Mouse (Mus musculus) embryonic facial prominence, embryonic 15.5 days (tissue): ENCODE measurements around the gene Nr1d1. TPM values are rescaled to one million over a fixed set of nuclear protein-coding genes. Genes with fewer than 3 reads are reported as not detected.
A peak's percentile ranks its signal among the peaks of the same experiment; 100 is the strongest.

Experiments
- ATAC-seq: fragments of 200-750 bp; cut with Nextera tagmentation; 2 replicates; pipeline ENCODE4 v1.8.0; 2017; ENCODE audit warnings: low read depth, moderate TSS enrichment; ENCODE audit not compliant: insufficient number of reproducible peaks, low FRiP score, low TSS enrichment
- H3K27ac ChIP-seq: fragments of 300-500 bp; sonication (generic); replicated peaks from 2 replicates; pipeline ENCODE4 v1.5.1; 2015; ENCODE audit warnings: mild to moderate bottlenecking, inconsistent platforms
- H3K27me3 ChIP-seq: fragments of 300-500 bp; sonication (generic); 2 replicates; pipeline ENCODE4 v1.6.1; 2015; ENCODE audit warnings: inconsistent platforms
- H3K36me3 ChIP-seq: fragments of 300-500 bp; sonication (generic); 2 replicates; pipeline ENCODE4 v1.6.1; 2015; ENCODE audit warnings: mild to moderate bottlenecking, inconsistent platforms
- H3K4me1 ChIP-seq: fragments of 300-500 bp; sonication (generic); 2 replicates; pipeline ENCODE4 v1.6.1; 2015; ENCODE audit warnings: inconsistent platforms
- H3K4me2 ChIP-seq: fragments of 300-500 bp; sonication (generic); replicated peaks from 2 replicates; pipeline ENCODE4 v1.6.1; 2015; ENCODE audit warnings: mild to moderate bottlenecking, inconsistent platforms
- H3K4me3 ChIP-seq: fragments of 300-500 bp; sonication (generic); replicated peaks from 2 replicates; pipeline ENCODE4 v1.5.1; 2015; ENCODE audit warnings: mild to moderate bottlenecking, inconsistent platforms
- H3K9ac ChIP-seq: fragments of 300-500 bp; sonication (generic); 2 replicates; pipeline ENCODE4 v1.6.1; 2015; ENCODE audit warnings: inconsistent platforms
- H3K9me3 ChIP-seq: fragments of 300-500 bp; sonication (generic); replicated peaks from 2 replicates; pipeline ENCODE4 v1.6.1; 2016; ENCODE audit warnings: inconsistent platforms
- WGBS: fragments of 180-500 bp; shearing (Covaris S2); methylation state at CpG from one replicate; pipeline ENCODE4 v1.1.7; 2015; 5-methylcytosine and 5-hydroxymethylcytosine counted together
- polyA plus RNA-seq: library from polyadenylated mRNA; unstranded; fragments of >200 nt; fragmentation: Nextera tagmentation; extraction: Ambion mirVana; gene quantifications from 2 replicates; pipeline ENCODE4 v1.2.1, GENCODE M21; 2015

The Nr1d1 gene
- polyA plus RNA-seq, 1 experiment from 2014 or later: 1.7 TPM

- WGBS: 24% methylated on average over 15 of the region's 15 CpGs
- ATAC-seq: no peak
- no peaks in the 10 kb centered on the region for H3K27me3 ChIP-seq
- H3K4me3 ChIP-seq: peak overlapping the region; percentile 21; the same call in 1 of the 2 replicates
- no peaks in the 10 kb centered on the region for H3K9me3 ChIP-seq
- H3K4me2 ChIP-seq: peak overlapping the region; percentile 51
- peaks cover 97% of the 10 kb centered on the region for H3K4me1 ChIP-seq
- H3K9ac ChIP-seq: no peak overlapping the region
- H3K36me3 ChIP-seq: peaks cover 7% of the 10 kb centered on the region; the same call in 1 of the 2 replicates
- H3K27ac ChIP-seq: peak overlapping the region; percentile 94
These were observed 26.4 kb downstream of the Nr1d1 start for GRCm38 (mm10) chr11:98748506-98749416.

- Histone ChIP-seq H3K9ac (no peak overlapping the region), H3K27me3 (no peaks in the 10 kb centered on the region), H3K4me1 (peaks cover 98% of the 10 kb centered on the region), H3K36me3 (no peaks in the 10 kb centered on the region), H3K4me3 (peak overlapping the region; percentile 21), H3K9me3 (no peaks in the 10 kb centered on the region), H3K4me2 (peak overlapping the region; percentile 51), H3K27ac (peak overlapping the region; percentile 94)
- WGBS: 9% methylated on average over 6 of the region's 6 CpGs
- no peak for ATAC-seq
These were observed 27.2 kb downstream of the Nr1d1 start for GRCm38 (mm10) chr11:98747804-98748505.

- H3K4me1 ChIP-seq: peaks cover 93% of the 10 kb centered on the region
- peak overlapping the region; percentile 94 for H3K27ac ChIP-seq
- no peaks in the 10 kb centered on the region for H3K36me3 ChIP-seq
- no peak overlapping the region for H3K9ac ChIP-seq
- 4% methylated on average over 18 of the region's 19 CpGs for WGBS
- H3K9me3 ChIP-seq: no peaks in the 10 kb centered on the region
- no peaks in the 10 kb centered on the region for H3K27me3 ChIP-seq
- H3K4me3 ChIP-seq: peak overlapping the region; percentile 28
- H3K4me2 ChIP-seq: peak overlapping the region; percentile 51
- ATAC-seq: peak; percentile 78
These were observed 28.1 kb downstream of the Nr1d1 start for GRCm38 (mm10) chr11:98746855-98747693.

GRCm38 (mm10) chr11:98745932-98746853 lies 28.9 kb downstream of the Nr1d1 start:
- no peaks in the 10 kb centered on the region for H3K9me3 ChIP-seq
- H3K27me3 ChIP-seq: no peaks in the 10 kb centered on the region
- H3K4me3 ChIP-seq: no peak overlapping the region; the same call in 1 of the 2 replicates
- peak overlapping the region; percentile 94 for H3K27ac ChIP-seq
- peaks cover 87% of the 10 kb centered on the region for H3K4me1 ChIP-seq
- ATAC-seq: no peak
- H3K36me3 ChIP-seq: no peaks in the 10 kb centered on the region
- no peak overlapping the region for H3K9ac ChIP-seq
- 54% methylated on average over 12 of the region's 12 CpGs for WGBS
- H3K4me2 ChIP-seq: peak overlapping the region; percentile 51

- no peaks in the 10 kb centered on the region for H3K36me3 ChIP-seq
- peaks cover 86% of the 10 kb centered on the region for H3K4me1 ChIP-seq
- no peaks in the 10 kb centered on the region for H3K27me3 ChIP-seq
- peak overlapping the region; percentile 26 for H3K9ac ChIP-seq
- peak overlapping the region; percentile 93 for H3K27ac ChIP-seq
- H3K9me3 ChIP-seq: no peaks in the 10 kb centered on the region
- H3K4me2 ChIP-seq: peak overlapping the region; percentile 87
- 28% methylated on average over 7 of the region's 7 CpGs for WGBS
- peak overlapping the region; percentile 69 for H3K4me3 ChIP-seq
- ATAC-seq: no peak
These were observed 30.6 kb downstream of the Nr1d1 start for GRCm38 (mm10) chr11:98744456-98745019.

- Histone ChIP-seq H3K4me3 (peak overlapping the region; percentile 69), H3K27ac (peak overlapping the region; percentile 93), H3K9ac (peak overlapping the region; percentile 26; the same call in 1 of the 2 replicates), H3K4me1 (peaks cover 79% of the 10 kb centered on the region), H3K9me3 (no peaks in the 10 kb centered on the region), H3K27me3 (no peaks in the 10 kb centered on the region), H3K4me2 (peak overlapping the region; percentile 87), H3K36me3 (no peaks in the 10 kb centered on the region)
- WGBS: 10% methylated on average over 9 of the region's 9 CpGs
- ATAC-seq: no peak
These were observed 31.3 kb downstream of the Nr1d1 start for GRCm38 (mm10) chr11:98743655-98744345.

GRCm38 (mm10) chr11:98742397-98743291 lies 32.5 kb downstream of the Nr1d1 start:
- peak overlapping the region; percentile 88 for H3K9ac ChIP-seq
- H3K9me3 ChIP-seq: no peaks in the 10 kb centered on the region
- H3K4me2 ChIP-seq: peak overlapping the region; percentile 87
- 3% methylated on average over 21 of the region's 21 CpGs for WGBS
- H3K27me3 ChIP-seq: no peaks in the 10 kb centered on the region
- ATAC-seq: no peak
- H3K4me1 ChIP-seq: peaks cover 67% of the 10 kb centered on the region
- peak overlapping the region; percentile 69 for H3K4me3 ChIP-seq
- H3K27ac ChIP-seq: peak overlapping the region; percentile 93
- no peaks in the 10 kb centered on the region for H3K36me3 ChIP-seq

- H3K4me1 ChIP-seq: peaks cover 60% of the 10 kb centered on the region
- H3K9me3 ChIP-seq: no peaks in the 10 kb centered on the region
- peak overlapping the region; percentile 93 for H3K27ac ChIP-seq
- no peaks in the 10 kb centered on the region for H3K36me3 ChIP-seq
- WGBS: under 1% methylated on average over 72 of the region's 86 CpGs
- no peaks in the 10 kb centered on the region for H3K27me3 ChIP-seq
- peak; percentile 83 for ATAC-seq
- H3K9ac ChIP-seq: peak overlapping the region; percentile 88
- H3K4me3 ChIP-seq: peak overlapping the region; percentile 69
- peak overlapping the region; percentile 87 for H3K4me2 ChIP-seq
These were observed 33.3 kb downstream of the Nr1d1 start for GRCm38 (mm10) chr11:98741622-98742396.
